Mouse (Mus musculus) lung, embryonic 14.5 days (tissue): ENCODE data around the gene Unc80. TPM values are rescaled to one million over a fixed set of nuclear protein-coding genes. Genes with fewer than 3 reads are reported as not detected.
A peak's percentile ranks its signal among the peaks of the same experiment; 100 is the strongest.

Experiments used
- ATAC-seq: fragments of 200-750 bp; cut with Nextera tagmentation; 2 replicates; pipeline ENCODE4 v1.8.0; 2017; ENCODE audit warnings: mild to moderate bottlenecking, moderate TSS enrichment, moderate library complexity; ENCODE audit not compliant: insufficient read depth
- DNase-seq: peaks from one replicate; pipeline ENCODE4 v3.0.0-alpha.2; 2015
- H3K27ac ChIP-seq: fragments of 300-500 bp; sonication (generic); 2 replicates; pipeline ENCODE4 v1.5.1; 2014; ENCODE audit warnings: low read depth, mild to moderate bottlenecking, moderate library complexity
- H3K27me3 ChIP-seq: fragments of 300-500 bp; sonication (generic); 2 replicates; pipeline ENCODE4 v1.6.1; 2014; ENCODE audit warnings: low read length, control low read depth; ENCODE audit not compliant: insufficient read depth
- H3K36me3 ChIP-seq: fragments of 300-500 bp; sonication (generic); 2 replicates; pipeline ENCODE4 v1.6.1; 2014; ENCODE audit warnings: control low read depth; ENCODE audit not compliant: insufficient read depth
- H3K4me1 ChIP-seq: fragments of 300-500 bp; sonication (generic); 2 replicates; pipeline ENCODE4 v1.6.1; 2014; ENCODE audit warnings: antibody characterized with exemption, control low read depth; ENCODE audit not compliant: insufficient read depth
- H3K4me2 ChIP-seq: fragments of 300-500 bp; sonication (generic); 2 replicates; pipeline ENCODE4 v1.6.1; 2014; ENCODE audit warnings: mild to moderate bottlenecking
- H3K4me3 ChIP-seq: fragments of 300-500 bp; sonication (generic); 2 replicates; pipeline ENCODE4 v1.5.1; 2014; ENCODE audit warnings: low read depth, low read length
- H3K9ac ChIP-seq: fragments of 300-500 bp; sonication (generic); 2 replicates; pipeline ENCODE4 v1.6.1; 2014
- H3K9me3 ChIP-seq: fragments of 300-500 bp; sonication (generic); 2 replicates; pipeline ENCODE4 v1.6.1; 2016; ENCODE audit warnings: low read depth, low read length, control low read depth
- CTCF ChIP-seq: IDR thresholded peaks from 2 replicates; pipeline ENCODE4 v1.5.1; 2016; ENCODE audit warnings: antibody characterized with exemption, low read depth
- WGBS: fragments of 180-500 bp; shearing (Covaris S2); extraction: QIAGEN DNeasy Blood & Tissue Kit; methylation state at CpG from one replicate; pipeline ENCODE4 v1.1.7; 2014; 5-methylcytosine and 5-hydroxymethylcytosine counted together
- polyA plus RNA-seq: library from polyadenylated mRNA; unstranded; fragments of >200 nt; fragmentation: Nextera tagmentation; extraction: Ambion mirVana; gene quantifications from 2 replicates; pipeline ENCODE4 v1.2.1, GENCODE M21; 2014

Unc80 gene
- polyA plus RNA-seq, 1 experiment from 2014 or later = 0.09 TPM

DNA sequence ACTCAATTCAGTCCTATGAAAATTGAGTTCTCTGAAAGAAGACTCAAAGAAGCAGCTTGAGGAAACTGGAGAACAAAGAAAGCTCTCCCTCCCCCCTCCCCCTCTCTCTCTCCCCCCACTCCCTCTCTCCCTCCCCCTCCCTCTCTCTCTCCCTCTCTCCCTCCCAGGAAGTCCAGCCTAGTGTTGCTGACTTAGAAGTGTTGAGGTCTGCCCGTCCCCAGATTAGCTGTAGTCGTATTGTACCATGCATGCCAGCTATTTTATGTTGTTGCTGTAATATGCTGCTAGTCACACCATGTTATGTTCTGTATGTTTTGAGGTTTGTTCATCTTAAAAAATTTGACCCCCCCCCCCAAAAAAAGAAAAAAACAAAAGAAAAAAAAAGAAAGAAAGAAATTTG, 11.6 kb upstream of the Unc80 start:
- 22% methylated on average over 2 of the region's 2 CpGs for WGBS
- Histone ChIP-seq H3K27me3 (no peaks in the 10 kb centered on the region), H3K4me1 (no peaks in the 10 kb centered on the region), H3K9ac (no peak overlapping the region), H3K4me2 (no peak overlapping the region), H3K4me3 (no peak overlapping the region), H3K36me3 (no peaks in the 10 kb centered on the region), H3K27ac (no peak overlapping the region), H3K9me3 (no peaks in the 10 kb centered on the region)
- no peak for DNase-seq
- TF ChIP-seq CTCF = no peak
- ATAC-seq = no peak

DNA sequence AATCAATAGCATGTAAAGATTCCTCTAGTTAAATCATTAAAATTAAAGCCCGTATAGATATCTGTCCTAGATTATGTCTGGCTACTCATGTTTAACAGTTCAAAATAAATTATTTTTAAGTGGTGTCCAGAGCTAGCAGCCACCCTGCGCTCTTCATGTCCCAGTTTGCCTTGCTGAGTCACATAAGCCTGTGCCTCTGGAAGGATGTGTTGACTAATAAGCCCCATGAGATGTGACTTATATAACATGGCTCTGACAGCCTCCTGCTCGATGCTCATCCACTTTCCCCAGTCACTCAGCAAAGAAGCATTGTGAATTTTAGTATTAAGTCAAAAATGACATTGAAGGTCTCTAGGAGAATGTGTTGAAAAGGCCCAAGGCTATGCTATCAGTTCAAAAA, 10.4 kb upstream of the Unc80 start:
- WGBS = 71% methylated on average over 3 of the region's 3 CpGs

DNA sequence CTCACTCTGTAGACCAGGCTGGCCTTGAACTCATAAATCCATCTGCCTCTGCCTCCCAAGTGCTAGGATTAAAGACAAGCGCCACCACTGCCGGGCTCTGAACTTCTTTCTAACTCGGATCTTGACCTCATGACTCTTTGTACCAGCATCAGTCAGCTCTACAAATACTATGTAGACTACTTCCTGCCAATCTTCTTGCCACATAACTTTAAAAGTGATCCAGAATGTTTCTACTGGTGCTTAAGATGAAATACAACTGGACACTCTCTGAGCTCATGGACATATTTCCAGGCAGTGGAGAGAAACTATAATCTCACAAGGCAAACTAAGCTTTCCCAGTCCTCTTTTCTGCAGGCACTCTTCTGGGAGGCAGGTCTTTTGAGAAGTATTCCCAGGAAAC, 8.8 kb upstream of the Unc80 start:
- H3K4me2 ChIP-seq = no peak overlapping the region
- no peak for ATAC-seq
- peak; percentile 8 for DNase-seq
- H3K27ac ChIP-seq = no peak overlapping the region
- no peaks in the 10 kb centered on the region for H3K36me3 ChIP-seq
- H3K9ac ChIP-seq = no peak overlapping the region
- H3K4me1 ChIP-seq = no peaks in the 10 kb centered on the region
- H3K9me3 ChIP-seq = no peaks in the 10 kb centered on the region
- no peak for TF ChIP-seq CTCF
- H3K4me3 ChIP-seq = no peak overlapping the region
- 48% methylated on average over 3 of the region's 3 CpGs for WGBS
- no peaks in the 10 kb centered on the region for H3K27me3 ChIP-seq

More for the DNA sequence above, 10.4 kb upstream of the Unc80 start:
- DNase-seq (no peak), ATAC-seq (no peak)
- no peak overlapping the region for H3K4me2 ChIP-seq
- no peak overlapping the region for H3K9ac ChIP-seq
- H3K36me3 ChIP-seq = no peaks in the 10 kb centered on the region
- no peaks in the 10 kb centered on the region for H3K4me1 ChIP-seq
- H3K4me3 ChIP-seq = no peak overlapping the region
- H3K9me3 ChIP-seq = no peaks in the 10 kb centered on the region
- H3K27ac ChIP-seq = no peak overlapping the region
- no peaks in the 10 kb centered on the region for H3K27me3 ChIP-seq
- no peak for TF ChIP-seq CTCF

DNA sequence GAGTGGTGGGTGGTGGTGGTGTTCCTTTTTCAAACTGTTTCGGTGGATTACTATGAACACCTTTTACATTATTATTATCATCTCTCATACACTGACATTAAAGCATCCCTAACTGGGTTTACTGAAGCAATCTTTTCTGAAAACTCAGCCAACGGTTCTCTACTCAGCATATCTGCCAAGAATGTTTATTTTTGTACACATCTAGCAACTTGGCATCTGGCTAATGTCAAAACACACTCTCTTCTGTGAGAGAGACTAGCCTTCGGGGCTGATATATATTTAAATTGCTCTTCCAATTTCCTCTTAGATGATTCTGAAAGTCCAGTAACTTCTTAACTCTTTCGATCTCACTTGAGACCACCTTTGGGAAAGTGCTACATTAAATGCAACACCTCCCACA, 7.3 kb upstream of the Unc80 start:
- DNase-seq (peak; percentile 85), ATAC-seq (peak; percentile 52; the same call in 1 of the 2 replicates)
- H3K4me2 ChIP-seq = no peak overlapping the region
- H3K9ac ChIP-seq = no peak overlapping the region
- H3K27ac ChIP-seq = no peak overlapping the region
- H3K9me3 ChIP-seq = no peaks in the 10 kb centered on the region
- H3K4me3 ChIP-seq = no peak overlapping the region
- no peak for TF ChIP-seq CTCF
- H3K4me1 ChIP-seq = no peaks in the 10 kb centered on the region
- H3K36me3 ChIP-seq = no peaks in the 10 kb centered on the region
- 35% methylated on average over 4 of the region's 4 CpGs for WGBS
- no peaks in the 10 kb centered on the region for H3K27me3 ChIP-seq

DNA sequence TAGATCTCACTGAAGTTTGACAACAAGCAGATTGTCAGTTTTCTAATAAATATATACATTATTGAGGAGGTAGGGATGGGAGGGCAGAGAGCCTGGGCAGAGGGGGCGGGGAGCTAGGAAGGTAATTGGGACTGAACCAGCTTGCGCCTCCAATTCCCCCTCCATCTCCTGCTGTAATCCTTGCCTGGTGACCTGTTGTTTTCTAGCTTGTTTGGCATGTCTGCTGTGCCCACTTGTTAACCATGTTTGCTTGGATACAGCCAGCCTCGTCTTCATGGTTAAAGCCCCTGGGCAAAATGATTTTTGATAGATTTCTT, 495 bp downstream of the Unc80 start:
- no peaks in the 10 kb centered on the region for H3K36me3 ChIP-seq
- 13% methylated on average over 3 of the region's 3 CpGs for WGBS
- H3K9me3 ChIP-seq = no peaks in the 10 kb centered on the region
- DNase-seq = no peak
- no peak for TF ChIP-seq CTCF
- ATAC-seq = peak; percentile 18; the same call in 1 of the 2 replicates
- no peaks in the 10 kb centered on the region for H3K4me1 ChIP-seq
- peaks cover 15% of the 10 kb centered on the region; the same call in 1 of the 2 replicates for H3K27me3 ChIP-seq
- no peak overlapping the region for H3K27ac ChIP-seq
- H3K9ac ChIP-seq = no peak overlapping the region
- H3K4me2 ChIP-seq = peak overlapping the region; percentile 77
- H3K4me3 ChIP-seq = peak overlapping the region; percentile 44

DNA sequence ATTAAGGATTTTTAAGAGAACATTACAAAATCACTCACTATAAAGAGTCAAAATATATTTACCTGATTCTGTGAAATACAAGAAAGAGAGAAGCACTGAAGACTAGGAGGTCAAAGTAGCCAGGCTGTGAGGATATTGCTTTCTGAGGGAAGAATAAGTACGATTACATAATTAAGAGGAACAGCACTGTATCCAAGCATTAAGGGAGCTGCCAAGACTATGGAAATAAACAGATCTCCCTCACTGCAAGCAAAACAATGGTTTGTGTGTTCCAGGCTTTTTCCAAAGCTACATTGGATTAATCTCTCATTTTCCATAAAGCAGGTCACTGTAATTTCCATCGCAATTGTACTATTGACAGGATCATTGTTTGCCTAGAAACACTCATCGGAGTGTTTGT, 14.6 kb downstream of the Unc80 start:
- Histone ChIP-seq H3K9me3 (no peaks in the 10 kb centered on the region), H3K36me3 (no peaks in the 10 kb centered on the region), H3K27ac (no peak overlapping the region), H3K27me3 (no peaks in the 10 kb centered on the region), H3K9ac (no peak overlapping the region), H3K4me2 (no peak overlapping the region), H3K4me1 (no peaks in the 10 kb centered on the region), H3K4me3 (no peak overlapping the region)
- WGBS = 78% methylated on average over 3 of the region's 3 CpGs
- ATAC-seq = no peak
- no peak for TF ChIP-seq CTCF
- no peak for DNase-seq

DNA sequence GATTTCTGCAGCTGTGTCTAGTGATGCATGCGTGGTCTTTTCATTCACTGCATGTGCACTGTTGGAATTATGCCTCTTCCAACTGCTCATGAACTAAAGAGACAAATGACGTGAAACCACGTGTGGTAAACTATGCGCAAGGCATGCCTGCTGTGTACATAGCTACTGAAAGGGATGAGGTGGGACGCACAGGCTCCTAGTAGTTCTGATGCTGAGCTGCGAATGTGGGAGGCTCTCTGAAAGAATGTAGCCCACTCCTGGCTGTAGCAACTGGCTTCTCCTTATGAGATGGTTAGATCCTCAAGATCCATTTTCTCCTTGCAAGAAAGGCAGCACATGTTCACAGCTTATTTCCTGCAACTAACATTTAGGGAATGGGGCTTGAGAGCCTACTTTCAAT, 24.9 kb downstream of the Unc80 start:
- H3K4me1 ChIP-seq = no peaks in the 10 kb centered on the region
- no peak overlapping the region for H3K4me3 ChIP-seq
- H3K4me2 ChIP-seq = no peak overlapping the region
- no peak overlapping the region for H3K27ac ChIP-seq
- no peaks in the 10 kb centered on the region for H3K27me3 ChIP-seq
- H3K36me3 ChIP-seq = no peaks in the 10 kb centered on the region
- H3K9ac ChIP-seq = no peak overlapping the region
- DNase-seq = no peak
- no peak for ATAC-seq
- no peaks in the 10 kb centered on the region for H3K9me3 ChIP-seq
- 76% methylated on average over 6 of the region's 6 CpGs for WGBS
- no peak for TF ChIP-seq CTCF
